Mouse (Mus musculus) intestine, embryonic 16.5 days (tissue): Measurements from ENCODE around the gene Babam2. TPM values are rescaled to one million over a fixed set of nuclear protein-coding genes. Genes with fewer than 3 reads are reported as not detected.

ENCODE experiments used
- ATAC-seq: fragments of 200-750 bp; cut with Nextera tagmentation; 2 replicates; pipeline ENCODE4 v1.8.0; 2017; ENCODE audit warnings: moderate TSS enrichment, moderate library complexity
- H3K27ac ChIP-seq: fragments of 300-500 bp; sonication (generic); 2 replicates; pipeline ENCODE4 v1.5.1; 2014; ENCODE audit warnings: mild to moderate bottlenecking, low read length
- H3K27me3 ChIP-seq: fragments of 300-500 bp; sonication (generic); replicated peaks from 2 replicates; pipeline ENCODE4 v1.6.1; 2014; ENCODE audit warnings: low read length, control low read depth, mixed read lengths; ENCODE audit not compliant: control insufficient read depth, insufficient read depth
- H3K36me3 ChIP-seq: fragments of 300-500 bp; sonication (generic); 2 replicates; pipeline ENCODE4 v1.6.1; 2014; ENCODE audit warnings: low read length, control low read depth; ENCODE audit not compliant: control insufficient read depth, insufficient read depth
- H3K4me1 ChIP-seq: fragments of 300-500 bp; sonication (generic); 2 replicates; pipeline ENCODE4 v1.6.1; 2014; ENCODE audit warnings: low read length, control low read depth, mixed read lengths; ENCODE audit not compliant: control insufficient read depth, insufficient read depth
- H3K4me2 ChIP-seq: fragments of 300-500 bp; sonication (generic); 2 replicates; pipeline ENCODE4 v1.6.1; 2014; ENCODE audit warnings: low read depth, low read length, control low read depth
- H3K4me3 ChIP-seq: fragments of 300-500 bp; sonication (generic); 2 replicates; pipeline ENCODE4 v1.5.1; 2014; ENCODE audit warnings: mild to moderate bottlenecking, low read length
- H3K9ac ChIP-seq: fragments of 300-500 bp; sonication (generic); 2 replicates; pipeline ENCODE4 v1.6.1; 2014; ENCODE audit warnings: low read depth, low read length
- H3K9me3 ChIP-seq: fragments of 300-500 bp; sonication (generic); 2 replicates; pipeline ENCODE4 v1.6.1; 2016; ENCODE audit warnings: low read length, control low read depth; ENCODE audit not compliant: control insufficient read depth
- WGBS: fragments of 180-500 bp; shearing (Covaris S2); extraction: QIAGEN DNeasy Blood & Tissue Kit; methylation state at CpG from one replicate; pipeline ENCODE4 v1.1.7; 2014; 5-methylcytosine and 5-hydroxymethylcytosine counted together
- polyA plus RNA-seq: library from polyadenylated mRNA; unstranded; fragments of >200 nt; fragmentation: Nextera tagmentation; extraction: Ambion mirVana; gene quantifications from 2 replicates; pipeline ENCODE4 v1.2.1, GENCODE M21; 2015

Babam2 gene
- polyA plus RNA-seq, 1 experiment from 2014 or later = 69.0 TPM

GRCm38 (mm10) chr5:31920129-31920528 is 222.6 kb downstream of the Babam2 start:
- no peak for ATAC-seq
- H3K9me3 ChIP-seq = no peaks in the 10 kb centered on the region
- no peak overlapping the region for H3K4me3 ChIP-seq
- no peak overlapping the region for H3K27ac ChIP-seq
- no peaks in the 10 kb centered on the region for H3K27me3 ChIP-seq
- H3K4me2 ChIP-seq = no peak overlapping the region
- peaks cover 10% of the 10 kb centered on the region for H3K4me1 ChIP-seq
- no peaks in the 10 kb centered on the region for H3K36me3 ChIP-seq
- H3K9ac ChIP-seq = no peak overlapping the region

GRCm38 (mm10) chr5:31920890-31921289 is 223.4 kb downstream of the Babam2 start:
- H3K36me3 ChIP-seq = no peaks in the 10 kb centered on the region
- H3K9me3 ChIP-seq = no peaks in the 10 kb centered on the region
- H3K4me1 ChIP-seq = peaks cover 7% of the 10 kb centered on the region
- no peaks in the 10 kb centered on the region for H3K27me3 ChIP-seq
- peak; percentile 44; the same call in 1 of the 2 replicates for ATAC-seq
- H3K9ac ChIP-seq = no peak overlapping the region
- no peak overlapping the region for H3K4me2 ChIP-seq
- peak overlapping the region; percentile 61; the same call in 1 of the 2 replicates for H3K27ac ChIP-seq
- WGBS = 20% methylated on average over 1 of the region's 1 CpGs
- no peak overlapping the region for H3K4me3 ChIP-seq

DNA sequence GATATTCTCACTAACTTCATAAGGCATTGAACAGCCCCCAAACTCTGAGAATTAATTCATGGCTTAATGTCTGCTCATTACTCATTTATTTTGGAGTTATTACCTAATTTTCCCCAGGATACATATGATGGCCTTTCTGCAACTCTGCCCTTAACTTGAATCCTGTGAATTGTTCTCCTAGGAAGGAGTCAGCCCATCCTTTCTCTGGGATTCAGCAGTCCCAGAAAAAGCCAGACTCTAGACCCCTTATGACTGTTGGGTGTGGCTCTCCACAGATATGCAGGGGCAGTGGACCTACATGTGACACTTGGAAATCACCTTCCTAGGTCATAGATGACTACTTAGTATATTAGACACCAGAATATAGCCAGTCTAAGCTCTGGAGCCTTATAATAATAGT is 226.6 kb downstream of the Babam2 start:
- H3K36me3 ChIP-seq = no peaks in the 10 kb centered on the region
- no peak for ATAC-seq
- no peak overlapping the region for H3K4me2 ChIP-seq
- no peak overlapping the region for H3K9ac ChIP-seq
- peaks cover 7% of the 10 kb centered on the region for H3K4me1 ChIP-seq
- H3K27me3 ChIP-seq = no peaks in the 10 kb centered on the region
- 0 out of 2 replicates have a peak, but pooled peaks cover 2% of the 10 kb centered on the region for H3K9me3 ChIP-seq
- H3K27ac ChIP-seq = no peak overlapping the region
- H3K4me3 ChIP-seq = no peak overlapping the region

GRCm38 (mm10) chr5:31926551-31926950 is 229.1 kb downstream of the Babam2 start:
- Histone ChIP-seq H3K27me3 (no peaks in the 10 kb centered on the region), H3K9ac (no peak overlapping the region), H3K9me3 (0 out of 2 replicates have a peak, but pooled peaks cover 2% of the 10 kb centered on the region), H3K4me3 (no peak overlapping the region), H3K27ac (no peak overlapping the region), H3K4me2 (no peak overlapping the region), H3K36me3 (no peaks in the 10 kb centered on the region), H3K4me1 (no peaks in the 10 kb centered on the region)
- WGBS = 83% methylated on average over 1 of the region's 1 CpGs
- ATAC-seq = no peak

GRCm38 (mm10) chr5:31929007-31929406 is 231.5 kb downstream of the Babam2 start:
- no peak for ATAC-seq
- no peaks in the 10 kb centered on the region for H3K36me3 ChIP-seq
- WGBS = 74% methylated on average over 7 of the region's 7 CpGs
- H3K4me3 ChIP-seq = no peak overlapping the region
- no peak overlapping the region for H3K4me2 ChIP-seq
- no peaks in the 10 kb centered on the region for H3K4me1 ChIP-seq
- 0 out of 2 replicates have a peak, but pooled peaks cover 2% of the 10 kb centered on the region for H3K9me3 ChIP-seq
- H3K9ac ChIP-seq = no peak overlapping the region
- H3K27me3 ChIP-seq = no peaks in the 10 kb centered on the region
- no peak overlapping the region for H3K27ac ChIP-seq

DNA sequence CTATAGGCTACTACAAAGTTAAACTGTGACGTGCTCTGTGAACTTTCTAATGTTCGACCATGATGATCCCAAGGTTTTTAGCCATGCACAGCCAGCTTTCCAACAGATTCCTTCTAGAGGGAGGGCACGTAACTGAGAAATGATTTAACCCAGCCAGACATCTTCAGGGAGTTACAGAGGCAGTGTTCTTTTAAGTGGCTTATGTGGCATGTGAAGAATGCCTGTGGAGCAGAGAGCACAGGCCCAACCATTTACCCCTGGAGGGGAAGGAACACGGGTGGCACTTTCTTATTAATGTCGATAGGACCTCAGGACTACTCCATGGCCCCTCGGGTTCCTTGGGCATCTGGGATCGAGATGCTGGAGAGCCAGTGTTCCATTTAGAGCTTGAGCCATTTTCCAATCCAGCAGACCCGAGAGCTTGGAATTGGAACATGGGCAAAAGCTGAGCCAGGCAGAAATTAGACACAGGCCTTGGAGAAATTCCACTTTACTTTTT is 233.7 kb downstream of the Babam2 start:
- WGBS = 70% methylated on average over 8 of the region's 8 CpGs
- Histone ChIP-seq H3K9me3 (0 out of 2 replicates have a peak, but pooled peaks cover 2% of the 10 kb centered on the region), H3K4me3 (no peak overlapping the region), H3K27ac (no peak overlapping the region), H3K9ac (no peak overlapping the region), H3K36me3 (no peaks in the 10 kb centered on the region), H3K4me1 (0 out of 2 replicates have a peak, but pooled peaks cover 2% of the 10 kb centered on the region), H3K27me3 (no peaks in the 10 kb centered on the region), H3K4me2 (no peak overlapping the region)
- no peak for ATAC-seq

GRCm38 (mm10) chr5:31931637-31932036 is 234.2 kb downstream of the Babam2 start:
- H3K36me3 ChIP-seq = no peaks in the 10 kb centered on the region
- no peak overlapping the region for H3K27ac ChIP-seq
- 0 out of 2 replicates have a peak, but pooled peaks cover under 1% of the 10 kb centered on the region for H3K9me3 ChIP-seq
- WGBS = 86% methylated on average over 1 of the region's 1 CpGs
- no peak overlapping the region for H3K4me3 ChIP-seq
- no peak for ATAC-seq
- H3K4me1 ChIP-seq = 0 out of 2 replicates have a peak, but pooled peaks cover 2% of the 10 kb centered on the region
- H3K27me3 ChIP-seq = no peaks in the 10 kb centered on the region
- no peak overlapping the region for H3K4me2 ChIP-seq
- no peak overlapping the region for H3K9ac ChIP-seq

DNA sequence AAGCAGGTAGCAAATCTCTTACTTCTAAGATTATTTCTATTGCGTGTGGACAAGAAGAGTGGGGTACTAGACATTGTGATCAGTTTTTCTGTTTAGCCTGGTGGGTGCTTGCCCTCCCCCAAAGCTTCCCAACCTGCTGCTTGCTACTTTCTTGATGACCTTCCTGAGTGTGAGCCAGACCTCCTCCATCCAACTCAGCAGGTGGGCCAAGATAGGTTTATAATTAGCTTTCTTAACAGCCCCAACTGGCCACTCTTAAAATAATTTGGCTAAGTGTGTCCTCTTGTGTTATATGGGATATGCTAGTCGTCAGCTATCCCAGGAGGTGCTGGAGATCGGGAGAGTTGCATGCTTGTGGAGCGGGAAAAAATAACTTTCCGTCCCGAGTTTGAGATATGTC is 235.8 kb downstream of the Babam2 start:
- no peaks in the 10 kb centered on the region for H3K9me3 ChIP-seq
- no peaks in the 10 kb centered on the region for H3K36me3 ChIP-seq
- H3K9ac ChIP-seq = no peak overlapping the region
- ATAC-seq = no peak
- 69% methylated on average over 6 of the region's 6 CpGs for WGBS
- H3K4me2 ChIP-seq = no peak overlapping the region
- H3K27me3 ChIP-seq = no peaks in the 10 kb centered on the region
- no peak overlapping the region for H3K4me3 ChIP-seq
- 0 out of 2 replicates have a peak, but pooled peaks cover 2% of the 10 kb centered on the region for H3K4me1 ChIP-seq
- H3K27ac ChIP-seq = no peak overlapping the region

DNA sequence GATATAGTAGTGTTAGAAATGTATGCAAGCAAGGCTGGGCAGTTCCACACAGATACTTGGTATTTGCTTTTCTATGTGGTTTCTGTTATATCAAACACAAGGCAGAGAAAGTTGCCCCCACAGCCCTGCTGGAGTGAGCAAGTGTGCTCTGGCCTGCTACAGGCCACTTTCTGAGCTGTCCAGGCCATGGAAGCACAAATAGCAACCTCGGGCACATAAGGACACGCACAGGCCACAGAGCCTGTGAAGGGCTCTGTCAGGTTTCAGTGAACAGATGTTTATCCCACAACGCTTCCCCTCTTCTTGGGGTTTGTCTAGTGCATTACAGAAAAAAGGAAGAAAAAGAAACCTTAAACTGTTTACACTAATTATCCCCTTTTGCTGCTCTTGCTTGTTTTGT is 236.9 kb downstream of the Babam2 start:
- no peak overlapping the region for H3K27ac ChIP-seq
- no peak overlapping the region for H3K9ac ChIP-seq
- ATAC-seq = no peak
- WGBS = 62% methylated on average over 3 of the region's 3 CpGs
- H3K4me2 ChIP-seq = no peak overlapping the region
- 0 out of 2 replicates have a peak, but pooled peaks cover 2% of the 10 kb centered on the region for H3K4me1 ChIP-seq
- H3K36me3 ChIP-seq = no peaks in the 10 kb centered on the region
- H3K4me3 ChIP-seq = no peak overlapping the region
- no peaks in the 10 kb centered on the region for H3K9me3 ChIP-seq
- no peaks in the 10 kb centered on the region for H3K27me3 ChIP-seq

DNA sequence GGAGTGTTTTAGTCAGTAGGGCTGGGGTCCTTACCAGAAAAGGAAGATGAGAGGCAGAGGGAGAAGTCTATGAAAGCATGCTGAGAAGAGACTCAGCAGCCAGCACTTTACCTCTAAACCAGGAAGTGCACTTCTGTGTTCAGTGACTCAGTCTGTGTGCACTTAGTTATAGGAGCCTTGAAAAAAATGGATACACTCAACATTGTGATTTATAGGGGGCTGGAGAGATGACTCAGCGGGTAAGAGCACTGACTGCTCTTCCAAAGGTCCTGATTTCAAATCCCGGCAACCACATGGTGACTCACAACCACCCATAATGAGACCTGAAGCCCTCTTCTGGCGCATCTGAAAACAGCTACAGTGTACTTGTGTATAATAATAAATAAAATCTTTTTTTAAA is 238.5 kb downstream of the Babam2 start:
- H3K9me3 ChIP-seq = no peaks in the 10 kb centered on the region
- WGBS = 79% methylated on average over 3 of the region's 3 CpGs
- no peak overlapping the region for H3K4me2 ChIP-seq
- H3K4me3 ChIP-seq = no peak overlapping the region
- 0 out of 2 replicates have a peak, but pooled peaks cover 2% of the 10 kb centered on the region for H3K4me1 ChIP-seq
- H3K27me3 ChIP-seq = no peaks in the 10 kb centered on the region
- ATAC-seq = no peak
- H3K9ac ChIP-seq = no peak overlapping the region
- H3K36me3 ChIP-seq = no peaks in the 10 kb centered on the region
- H3K27ac ChIP-seq = no peak overlapping the region
